Mouse (Mus musculus): ENCODE measurements around the gene Mlph.

GRCm38 (mm10) chr1:90898012-90898411 lies 16.9 kb upstream of the Mlph start:
- no peak for TF ChIP-seq CTCF (IDR thresholded peaks at IDR 0.05; ENCODE audit: low read depth, low read length)
- no peak for TF ChIP-seq TAL1 (conservative IDR thresholded peaks at IDR 0.05; ENCODE audit: low read depth, low read length)

Measured in G1E (cell line).